Mouse (Mus musculus): ENCODE results near the gene Gp1ba. TPM values are rescaled to one million over a fixed set of nuclear protein-coding genes. Genes with fewer than 3 reads are reported as not detected.

The Gp1ba gene
- total and polyA plus RNA-seq, 3 experiments, result 0.25 to 0.84 TPM; not detected in 1

DNA sequence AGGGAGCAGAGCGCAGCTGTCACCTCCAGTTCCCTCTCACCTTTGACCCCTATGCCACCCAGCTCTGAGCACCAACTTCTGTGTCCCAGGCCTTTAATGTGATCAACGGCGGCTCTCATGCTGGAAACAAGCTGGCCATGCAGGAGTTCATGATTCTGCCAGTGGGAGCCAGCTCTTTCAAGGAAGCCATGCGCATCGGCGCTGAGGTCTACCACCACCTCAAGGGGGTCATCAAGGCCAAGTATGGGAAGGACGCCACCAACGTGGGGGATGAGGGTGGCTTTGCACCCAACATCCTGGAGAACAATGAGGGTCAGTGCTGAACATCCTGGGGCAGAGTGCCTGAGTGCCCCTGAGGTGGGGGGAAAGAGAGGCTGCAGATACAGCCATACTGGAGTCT lies 21.6 kb downstream of the Gp1ba start:
- dilution Hi-C loops (cut with MboI; ENCODE audit: extremely low pct_ligation_motif_present, extremely low pct_unique_long_range_greater_than_20kb, low sequenced_read_pairs), result no loop called here
- Histone ChIP-seq H3K4me3 (replicated peaks in 1 of 3; ENCODE audit: low read depth in 2 of 3, low read length in 2 of 3, poor library complexity in 1 of 3) (no peak overlapping the region), H3K4me1 (ENCODE audit: control insufficient read depth in 1 of 2, insufficient read depth in 2 of 2) (peaks cover 7 to 26% of the 10 kb centered on the region in 2 experiments), H3K27ac (ENCODE audit: insufficient read depth, low read depth) (no peak overlapping the region), H3K27me3 (replicated peaks) (no peaks in the 10 kb centered on the region), H3K4me2 (ENCODE audit: insufficient read depth, low read depth, poor library complexity, severe bottlenecking) (no peak overlapping the region), H3K9ac (ENCODE audit: insufficient read depth, low read depth) (no peak overlapping the region), H3K36me3 (replicated peaks in 1 of 2; ENCODE audit: control insufficient read depth in 1 of 2, insufficient read depth in 1 of 2, low read length in 1 of 2) (peaks cover 38 to 70% of the 10 kb centered on the region in 2 experiments), H3K9me3 (replicated peaks; ENCODE audit: low read length) (no peaks in the 10 kb centered on the region), H3K79me2 (replicated peaks; ENCODE audit: control insufficient read depth, extremely low read depth, insufficient read depth, poor library complexity, severe bottlenecking) (no peaks in the 10 kb centered on the region)
- in situ Hi-C loops (cut with MboI; ENCODE audit: low pct_ligation_motif_present, low pct_unique_long_range_greater_than_20kb, low sequenced_read_pairs), result no loop called here
- no peak for DNase-seq (ENCODE audit: extremely low read depth)
- TF ChIP-seq CHD1 (IDR thresholded peaks at IDR 0.05; ENCODE audit: low read depth, low read length), result no peak
- TF ChIP-seq ZMIZ1 (IDR thresholded peaks at IDR 0.05; ENCODE audit: low read depth, low read length), result no peak
- no peak for TF ChIP-seq POLR2AphosphoS2 (IDR thresholded peaks at IDR 0.05; ENCODE audit: low read depth, low read length)
- TF ChIP-seq TCF12 (IDR thresholded peaks at IDR 0.05; ENCODE audit: low read depth, low read length), result no peak
- no peak for TF ChIP-seq MYC (IDR thresholded peaks at IDR 0.05; ENCODE audit: low read depth, low read length)
- no peak for TF ChIP-seq UBTF (IDR thresholded peaks at IDR 0.05; ENCODE audit: low read depth, low read length)
- no peak for TF ChIP-seq SIN3A (IDR thresholded peaks at IDR 0.05; ENCODE audit: low read length)
- no peak for TF ChIP-seq JUND (conservative IDR thresholded peaks at IDR 0.05; ENCODE audit: low read depth, low read length)
- no peak for TF ChIP-seq PAX5 (IDR thresholded peaks at IDR 0.05; ENCODE audit: low read length)
- TF ChIP-seq MAZ (IDR thresholded peaks at IDR 0.05; ENCODE audit: low read depth, low read length), result no peak
- no peak for TF ChIP-seq SMC3 (IDR thresholded peaks at IDR 0.05; ENCODE audit: low read depth, low read length)
- no peak for TF ChIP-seq RAD21 (IDR thresholded peaks at IDR 0.05; ENCODE audit: low read depth, low read length)
- TF ChIP-seq E2F4 (IDR thresholded peaks at IDR 0.05; ENCODE audit: insufficient replicate concordance, low read depth, low read length), result no peak
- no peak for TF ChIP-seq MXI1 (IDR thresholded peaks at IDR 0.05; ENCODE audit: low read depth, low read length)
- no peak for TF ChIP-seq ETS1 (conservative IDR thresholded peaks at IDR 0.05; ENCODE audit: low read depth, low read length)
- TF ChIP-seq NELFE (IDR thresholded peaks at IDR 0.05; ENCODE audit: low read depth, low read length), result no peak
- TF ChIP-seq BHLHE40 (IDR thresholded peaks at IDR 0.05; ENCODE audit: low read depth, low read length), result no peak
- TF ChIP-seq RCOR1 (conservative IDR thresholded peaks at IDR 0.05; ENCODE audit: low read depth, low read length), result no peak
- TF ChIP-seq MAX (IDR thresholded peaks at IDR 0.05; ENCODE audit: low read length), result no peak

DNA sequence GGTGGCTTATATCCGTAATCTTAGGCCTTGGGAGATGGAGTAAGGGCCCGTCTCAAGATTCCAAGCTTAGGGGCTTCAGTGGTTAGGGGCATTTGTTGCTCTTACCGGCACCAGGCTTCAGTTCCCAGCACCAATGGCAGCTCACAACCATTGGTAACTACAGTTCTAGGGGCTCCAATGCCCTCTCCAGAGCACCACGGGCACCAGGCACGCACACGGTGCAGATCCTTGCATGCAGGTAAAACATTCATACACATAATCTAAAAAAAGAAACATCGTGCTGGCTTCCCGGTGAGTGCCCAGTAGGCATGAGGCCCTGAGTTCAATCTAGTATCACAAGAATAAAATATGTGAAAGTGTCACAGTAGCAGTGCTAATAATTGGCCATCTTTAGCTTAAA lies 24.2 kb downstream of the Gp1ba start:
- no peak for TF ChIP-seq CHD1 (IDR thresholded peaks at IDR 0.05; ENCODE audit: low read depth, low read length)
- TF ChIP-seq NRF1 (IDR thresholded peaks at IDR 0.05; ENCODE audit: low read depth, low read length), result no peak
- TF ChIP-seq JUND (conservative IDR thresholded peaks at IDR 0.05; ENCODE audit: low read depth, low read length), result no peak
- no peak for TF ChIP-seq HCFC1 (IDR thresholded peaks at IDR 0.05; ENCODE audit: low read depth, low read length)
- in situ Hi-C loops (cut with MboI; ENCODE audit: low pct_ligation_motif_present, low pct_unique_long_range_greater_than_20kb, low sequenced_read_pairs), result no loop called here
- peaks cover 10 to 25% of the 10 kb centered on the region in 2 experiments for H3K4me1 ChIP-seq (ENCODE audit: control insufficient read depth in 1 of 2, insufficient read depth in 2 of 2)
- H3K79me2 ChIP-seq (replicated peaks; ENCODE audit: control insufficient read depth, extremely low read depth, insufficient read depth, poor library complexity, severe bottlenecking), result peaks cover 19% of the 10 kb centered on the region
- H3K36me3 ChIP-seq (replicated peaks in 1 of 2; ENCODE audit: control insufficient read depth in 1 of 2, insufficient read depth in 1 of 2, low read length in 1 of 2), result peaks cover 46 to 91% of the 10 kb centered on the region in 2 experiments
- H3K9ac ChIP-seq (ENCODE audit: insufficient read depth, low read depth), result no peak overlapping the region
- DNase-seq (ENCODE audit: extremely low read depth), result no peak
- H3K4me3 ChIP-seq (replicated peaks in 1 of 3; ENCODE audit: low read depth in 2 of 3, low read length in 2 of 3, poor library complexity in 1 of 3), result no peak overlapping the region
- no peak overlapping the region for H3K4me2 ChIP-seq (ENCODE audit: insufficient read depth, low read depth, poor library complexity, severe bottlenecking)
- no peaks in the 10 kb centered on the region for H3K9me3 ChIP-seq (replicated peaks; ENCODE audit: low read length)
- H3K27ac ChIP-seq (ENCODE audit: insufficient read depth, low read depth), result no peak overlapping the region
- dilution Hi-C loops (cut with MboI; ENCODE audit: extremely low pct_ligation_motif_present, extremely low pct_unique_long_range_greater_than_20kb, low sequenced_read_pairs), result no loop called here
- H3K27me3 ChIP-seq (replicated peaks), result no peaks in the 10 kb centered on the region

All from CH12.LX (cell line).